Mouse (Mus musculus) kidney, adult 2 months (tissue): Measurements from ENCODE around the gene Tgm5. TPM values are rescaled to one million over a fixed set of nuclear protein-coding genes. Genes with fewer than 3 reads are reported as not detected.

Source experiments
- DNase-seq: peaks from one replicate; pipeline ENCODE4 v3.0.0; 2021
- H3K27ac ChIP-seq: fragments of 200-500 bp; 2 replicates; pipeline ENCODE4 v1.5.1; 2012; ENCODE audit warnings: low read depth, low read length, control low read depth, inconsistent platforms; ENCODE audit not compliant: insufficient read depth
- H3K27me3 ChIP-seq: fragments of 200-500 bp; replicated peaks from 2 replicates; pipeline ENCODE4 v1.6.1; 2012; ENCODE audit warnings: mild to moderate bottlenecking, moderate library complexity, low read length, inconsistent platforms; ENCODE audit not compliant: control insufficient read depth, insufficient read depth
- H3K36me3 ChIP-seq: fragments of 200-500 bp; 2 replicates; pipeline ENCODE4 v1.6.1; 2012; ENCODE audit warnings: mild to moderate bottlenecking, moderate library complexity, low read length, inconsistent platforms; ENCODE audit not compliant: control insufficient read depth, insufficient read depth
- H3K4me1 ChIP-seq: fragments of 200-500 bp; 2 replicates; pipeline ENCODE4 v1.6.1; 2011; ENCODE audit warnings: low read length; ENCODE audit not compliant: control insufficient read depth, insufficient read depth
- H3K4me3 ChIP-seq: fragments of 200-500 bp; 2 replicates; pipeline ENCODE4 v1.5.1; 2011; ENCODE audit warnings: mild to moderate bottlenecking, low read depth, low read length, control low read depth; ENCODE audit not compliant: insufficient read depth
- CTCF ChIP-seq: fragments of 200-500 bp; conservative IDR thresholded peaks from 2 replicates; pipeline ENCODE4 v1.5.1; 2011; ENCODE audit warnings: low read depth, mild to moderate bottlenecking, control low read depth, low read length, moderate library complexity, mixed read lengths; ENCODE audit not compliant: insufficient read depth, insufficient read length
- POLR2A ChIP-seq: fragments of 200-500 bp; IDR thresholded peaks from one replicate; pipeline ENCODE4 v1.6.1; 2011; ENCODE audit warnings: low read depth, low read length, control low read depth
- WGBS: fragments of 180-500 bp; shearing (Covaris S2); methylation state at CpG from one replicate; pipeline ENCODE4 v1.1.7; 2018; 5-methylcytosine and 5-hydroxymethylcytosine counted together
- polyA plus RNA-seq: library from polyadenylated mRNA; depleted of rRNA; stranded (reverse); fragments of >200 nt; gene quantifications from 2 replicates; pipeline ENCODE4 v1.2.3, GENCODE M21; 2012

Gene Tgm5
- polyA plus RNA-seq, 1 experiment, result 0.06 TPM

- no peak for TF ChIP-seq POLR2A
- no peak for TF ChIP-seq CTCF
- Histone ChIP-seq H3K36me3 (no peaks in the 10 kb centered on the region), H3K4me3 (no peak within 1 kb of the TSS), H3K4me1 (peaks cover 2% of the 10 kb centered on the region; the same call in 1 of the 2 replicates), H3K27ac (no peak within 1 kb of the TSS), H3K27me3 (no peaks in the 10 kb centered on the region)
- 89% methylated on average over 4 of the region's 4 CpGs for WGBS
- DNase-seq, result no peak
Measured at GRCm38 (mm10) chr2:121109695-121110094, 24.1 kb upstream of the Tgm5 start, which contains the start of gene Tgm7. TSS of gene Tgm7 (minus strand) at chr2:121109795.

- peak; percentile 12 for DNase-seq
- TF ChIP-seq POLR2A, result no peak
- TF ChIP-seq CTCF, result no peak
Measured at GRCm38 (mm10) chr2:121105940-121106339, 20.3 kb upstream of the Tgm5 start.

GRCm38 (mm10) chr2:121102051-121102450 lies 16.4 kb upstream of the Tgm5 start:
- no peak overlapping the region for H3K4me3 ChIP-seq
- H3K4me1 ChIP-seq, result no peaks in the 10 kb centered on the region; the same call in 1 of the 2 replicates
- TF ChIP-seq POLR2A (no peak), CTCF (peak; percentile 70)
- 13% methylated on average over 9 of the region's 9 CpGs for WGBS
- no peaks in the 10 kb centered on the region for H3K36me3 ChIP-seq
- no peaks in the 10 kb centered on the region for H3K27me3 ChIP-seq
- no peak overlapping the region for H3K27ac ChIP-seq
- peak; percentile 77 for DNase-seq

More at GRCm38 (mm10) chr2:121105940-121106339, 20.3 kb upstream of the Tgm5 start:
- Histone ChIP-seq H3K27ac (no peak overlapping the region), H3K4me1 (no peaks in the 10 kb centered on the region; the same call in 1 of the 2 replicates), H3K4me3 (no peak overlapping the region), H3K36me3 (no peaks in the 10 kb centered on the region), H3K27me3 (no peaks in the 10 kb centered on the region)

GRCm38 (mm10) chr2:121089751-121090150 lies 4.1 kb upstream of the Tgm5 start:
- H3K4me3 ChIP-seq, result no peak overlapping the region
- 72% methylated on average over 4 of the region's 4 CpGs for WGBS
- TF ChIP-seq CTCF (no peak), POLR2A (no peak)
- no peaks in the 10 kb centered on the region for H3K27me3 ChIP-seq
- H3K27ac ChIP-seq, result no peak overlapping the region
- DNase-seq, result no peak
- H3K36me3 ChIP-seq, result no peaks in the 10 kb centered on the region
- H3K4me1 ChIP-seq, result no peaks in the 10 kb centered on the region

GRCm38 (mm10) chr2:121088507-121088906 lies 2.9 kb upstream of the Tgm5 start:
- Histone ChIP-seq H3K4me1 (no peaks in the 10 kb centered on the region), H3K27me3 (no peaks in the 10 kb centered on the region), H3K27ac (no peak overlapping the region), H3K36me3 (no peaks in the 10 kb centered on the region), H3K4me3 (no peak overlapping the region)
- TF ChIP-seq POLR2A (no peak), CTCF (no peak)
- DNase-seq, result no peak
- 95% methylated on average over 3 of the region's 3 CpGs for WGBS

- Histone ChIP-seq H3K27ac (no peak overlapping the region), H3K36me3 (no peaks in the 10 kb centered on the region), H3K27me3 (no peaks in the 10 kb centered on the region), H3K4me3 (no peak overlapping the region), H3K4me1 (no peaks in the 10 kb centered on the region)
- no peak for DNase-seq
- TF ChIP-seq POLR2A, result no peak
- 86% methylated on average over 1 of the region's 1 CpGs for WGBS
Measured at GRCm38 (mm10) chr2:121082626-121083025, 3.0 kb downstream of the Tgm5 start.

- H3K27me3 ChIP-seq, result no peaks in the 10 kb centered on the region
- DNase-seq, result no peak
- no peaks in the 10 kb centered on the region for H3K36me3 ChIP-seq
- no peak for TF ChIP-seq POLR2A
- no peak overlapping the region for H3K27ac ChIP-seq
- H3K4me3 ChIP-seq, result no peak overlapping the region
- WGBS, result 82% methylated on average over 7 of the region's 7 CpGs
- H3K4me1 ChIP-seq, result no peaks in the 10 kb centered on the region
Measured at GRCm38 (mm10) chr2:121074747-121075146, 10.9 kb downstream of the Tgm5 start.

- TF ChIP-seq CTCF, result no peak
- no peak for TF ChIP-seq POLR2A
- Histone ChIP-seq H3K4me3 (no peak overlapping the region), H3K36me3 (no peaks in the 10 kb centered on the region), H3K4me1 (no peaks in the 10 kb centered on the region), H3K27ac (no peak overlapping the region), H3K27me3 (no peaks in the 10 kb centered on the region)
- DNase-seq, result no peak
- 88% methylated on average over 6 of the region's 6 CpGs for WGBS
Measured at GRCm38 (mm10) chr2:121071871-121072270, 13.8 kb downstream of the Tgm5 start.
